Mouse (Mus musculus): Measurements from ENCODE around the gene Cideb. TPM values are rescaled to one million over a fixed set of nuclear protein-coding genes. Genes with fewer than 3 reads are reported as not detected.

Cideb gene
- total and polyA plus RNA-seq, 3 experiments = 0.61 to 2.3 TPM; not detected in 1

Other genes starting within 250 kb of the Cideb start
Only the 20 nearest of the 35 such genes appear.
- 84.8 and 95.0 TPM in 2 replicates for gene Ipo4, start 122.5 kb downstream of the Cideb start, total RNA-seq (2012; rRNA removed)
- 47.5 TPM in 2 replicates for gene Ipo4, start 122.5 kb downstream of the Cideb start, total RNA-seq (2014; rRNA removed)
- 164 and 175 TPM in 2 replicates for gene Ipo4, start 122.5 kb downstream of the Cideb start, polyA plus RNA-seq (2012; ENCODE audit: insufficient read length, low read depth)
- gene Gm49378, start 120.6 kb downstream of the Cideb start, total RNA-seq (2012; rRNA removed) = 0.17 TPM in 1 of 2 replicates, not detected in the other
- gene Gm49378, start 120.6 kb downstream of the Cideb start, total RNA-seq (2014; rRNA removed) = 9.1 and 11.7 TPM in 2 replicates
- 8.7 TPM in 1 of 2 replicates, not detected in the other for gene Gm49378, start 120.6 kb downstream of the Cideb start, polyA plus RNA-seq (2012; ENCODE audit: insufficient read length, low read depth)
- 51.3 and 57.8 TPM in 2 replicates for gene Tm9sf1, start 114.7 kb downstream of the Cideb start, total RNA-seq (2012; rRNA removed)
- gene Tm9sf1, start 114.7 kb downstream of the Cideb start, total RNA-seq (2014; rRNA removed) = 36.1 and 39.5 TPM in 2 replicates
- gene Tm9sf1, start 114.7 kb downstream of the Cideb start, polyA plus RNA-seq (2012; ENCODE audit: insufficient read length, low read depth) = 58.0 and 65.3 TPM in 2 replicates
- gene Tssk4, start 108.3 kb downstream of the Cideb start, total RNA-seq (2012; rRNA removed) = 0.29 and 0.30 TPM in 2 replicates
- 0.14 TPM in 1 of 2 replicates, not detected in the other for gene Tssk4, start 108.3 kb downstream of the Cideb start, total RNA-seq (2014; rRNA removed)
- gene Tssk4, start 108.3 kb downstream of the Cideb start, polyA plus RNA-seq (2012; ENCODE audit: insufficient read length, low read depth) = 0.26 and 0.31 TPM in 2 replicates
- 25.1 and 25.6 TPM in 2 replicates for gene Mdp1, start 98.0 kb downstream of the Cideb start, total RNA-seq (2012; rRNA removed)
- 30.9 and 39.0 TPM in 2 replicates for gene Mdp1, start 98.0 kb downstream of the Cideb start, total RNA-seq (2014; rRNA removed)
- 23.4 and 26.0 TPM in 2 replicates for gene Mdp1, start 98.0 kb downstream of the Cideb start, polyA plus RNA-seq (2012; ENCODE audit: insufficient read length, low read depth)
- 34.3 and 37.3 TPM in 2 replicates for gene Gmpr2, start 86.5 kb downstream of the Cideb start, total RNA-seq (2012; rRNA removed)
- gene Gmpr2, start 86.5 kb downstream of the Cideb start, total RNA-seq (2014; rRNA removed) = 51.3 and 54.9 TPM in 2 replicates
- 34.7 and 44.3 TPM in 2 replicates for gene Gmpr2, start 86.5 kb downstream of the Cideb start, polyA plus RNA-seq (2012; ENCODE audit: insufficient read length, low read depth)
- gene Nedd8, start 86.3 kb downstream of the Cideb start, total RNA-seq (2012; rRNA removed) = 378 and 515 TPM in 2 replicates
- gene Nedd8, start 86.3 kb downstream of the Cideb start, total RNA-seq (2014; rRNA removed) = 272 and 276 TPM in 2 replicates
- gene Nedd8, start 86.3 kb downstream of the Cideb start, polyA plus RNA-seq (2012; ENCODE audit: insufficient read length, low read depth) = 513 and 653 TPM in 2 replicates
- 25.2 and 29.1 TPM in 2 replicates for gene Tinf2, start 76.6 kb downstream of the Cideb start, total RNA-seq (2012; rRNA removed)
- 21.4 and 23.3 TPM in 2 replicates for gene Tinf2, start 76.6 kb downstream of the Cideb start, total RNA-seq (2014; rRNA removed)
- gene Tinf2, start 76.6 kb downstream of the Cideb start, polyA plus RNA-seq (2012; ENCODE audit: insufficient read length, low read depth) = 31.1 and 33.2 TPM in 2 replicates
- gene Tgm1, start 44.5 kb downstream of the Cideb start, total RNA-seq (2012; rRNA removed) = not detected in 2 replicates
- 0.07 TPM in 1 of 2 replicates, not detected in the other for gene Tgm1, start 44.5 kb downstream of the Cideb start, total RNA-seq (2014; rRNA removed)
- 0.14 and 0.16 TPM in 2 replicates for gene Tgm1, start 44.5 kb downstream of the Cideb start, polyA plus RNA-seq (2012; ENCODE audit: insufficient read length, low read depth)
- gene Rabggta, start 36.2 kb downstream of the Cideb start, total RNA-seq (2012; rRNA removed) = 19.1 and 21.9 TPM in 2 replicates
- gene Rabggta, start 36.2 kb downstream of the Cideb start, total RNA-seq (2014; rRNA removed) = 12.0 and 16.2 TPM in 2 replicates
- 12.8 and 13.9 TPM in 2 replicates for gene Rabggta, start 36.2 kb downstream of the Cideb start, polyA plus RNA-seq (2012; ENCODE audit: insufficient read length, low read depth)
- gene Dhrs1, start 12.8 kb downstream of the Cideb start, total RNA-seq (2012; rRNA removed) = 23.6 and 33.2 TPM in 2 replicates
- gene Dhrs1, start 12.8 kb downstream of the Cideb start, total RNA-seq (2014; rRNA removed) = 22.1 and 26.1 TPM in 2 replicates
- 21.1 and 34.1 TPM in 2 replicates for gene Dhrs1, start 12.8 kb downstream of the Cideb start, polyA plus RNA-seq (2012; ENCODE audit: insufficient read length, low read depth)
- 38.5 and 45.7 TPM in 2 replicates for gene Nop9, start 12.8 kb downstream of the Cideb start, total RNA-seq (2012; rRNA removed)
- gene Nop9, start 12.8 kb downstream of the Cideb start, total RNA-seq (2014; rRNA removed) = 85.3 and 92.1 TPM in 2 replicates
- gene Nop9, start 12.8 kb downstream of the Cideb start, polyA plus RNA-seq (2012; ENCODE audit: insufficient read length, low read depth) = 76.9 and 89.1 TPM in 2 replicates
- gene Ltb4r2, start 3.0 kb upstream of the Cideb start, total RNA-seq (2012; rRNA removed) = 0.04 and 0.13 TPM in 2 replicates
- 0.05 TPM in 1 of 2 replicates, not detected in the other for gene Ltb4r2, start 3.0 kb upstream of the Cideb start, total RNA-seq (2014; rRNA removed)
- not detected in 2 replicates for gene Ltb4r2, start 3.0 kb upstream of the Cideb start, polyA plus RNA-seq (2012; ENCODE audit: insufficient read length, low read depth)
- 0.13 TPM in 1 of 2 replicates, not detected in the other for gene Ltb4r1, start 7.5 kb upstream of the Cideb start, total RNA-seq (2012; rRNA removed)
- gene Ltb4r1, start 7.5 kb upstream of the Cideb start, total RNA-seq (2014; rRNA removed) = 0.16 and 0.21 TPM in 2 replicates
- gene Ltb4r1, start 7.5 kb upstream of the Cideb start, polyA plus RNA-seq (2012; ENCODE audit: insufficient read length, low read depth) = 0.33 TPM in 1 of 2 replicates, not detected in the other
- not detected in 2 replicates for gene Adcy4, start 25.6 kb upstream of the Cideb start, total RNA-seq (2012; rRNA removed)
- gene Adcy4, start 25.6 kb upstream of the Cideb start, total RNA-seq (2014; rRNA removed) = not detected in 2 replicates
- gene Adcy4, start 25.6 kb upstream of the Cideb start, polyA plus RNA-seq (2012; ENCODE audit: insufficient read length, low read depth) = not detected in 2 replicates
- gene Ripk3, start 30.4 kb upstream of the Cideb start, total RNA-seq (2012; rRNA removed) = 1.0 and 2.0 TPM in 2 replicates
- 0.15 and 0.80 TPM in 2 replicates for gene Ripk3, start 30.4 kb upstream of the Cideb start, total RNA-seq (2014; rRNA removed)
- gene Ripk3, start 30.4 kb upstream of the Cideb start, polyA plus RNA-seq (2012; ENCODE audit: insufficient read length, low read depth) = 1.00 TPM in 1 of 2 replicates, not detected in the other
- gene Nfatc4, start 64.7 kb upstream of the Cideb start, total RNA-seq (2012; rRNA removed) = not detected in 2 replicates
- not detected in 2 replicates for gene Nfatc4, start 64.7 kb upstream of the Cideb start, total RNA-seq (2014; rRNA removed)
- not detected in 2 replicates for gene Nfatc4, start 64.7 kb upstream of the Cideb start, polyA plus RNA-seq (2012; ENCODE audit: insufficient read length, low read depth)
- gene Nynrin, start 95.6 kb upstream of the Cideb start, total RNA-seq (2012; rRNA removed) = under 0.01 and 0.04 TPM in 2 replicates
- not detected in 2 replicates for gene Nynrin, start 95.6 kb upstream of the Cideb start, total RNA-seq (2014; rRNA removed)
- 0.04 and 0.10 TPM in 2 replicates for gene Nynrin, start 95.6 kb upstream of the Cideb start, polyA plus RNA-seq (2012; ENCODE audit: insufficient read length, low read depth)
- gene Cbln3, start 125.9 kb upstream of the Cideb start, total RNA-seq (2012; rRNA removed) = 0.08 and 0.17 TPM in 2 replicates
- gene Cbln3, start 125.9 kb upstream of the Cideb start, total RNA-seq (2014; rRNA removed) = 0.14 and 0.26 TPM in 2 replicates
- gene Cbln3, start 125.9 kb upstream of the Cideb start, polyA plus RNA-seq (2012; ENCODE audit: insufficient read length, low read depth) = 0.14 and 0.24 TPM in 2 replicates
- gene Khnyn, start 126.5 kb upstream of the Cideb start, total RNA-seq (2012; rRNA removed) = 32.8 and 50.6 TPM in 2 replicates
- gene Khnyn, start 126.5 kb upstream of the Cideb start, total RNA-seq (2014; rRNA removed) = 31.1 and 35.8 TPM in 2 replicates
- gene Khnyn, start 126.5 kb upstream of the Cideb start, polyA plus RNA-seq (2012; ENCODE audit: insufficient read length, low read depth) = 29.8 and 31.8 TPM in 2 replicates